Mouse (Mus musculus) lung, embryonic 15.5 days (tissue): ENCODE results near the gene Hist1h3f. TPM values are rescaled to one million over a fixed set of nuclear protein-coding genes. Genes with fewer than 3 reads are reported as not detected.

Experiments
- microRNA-seq: library from miRNA; unstranded; fragments of <30 nt; microRNA quantifications from one replicate; pipeline ENCODE4, GENCODE M21; 2016
- polyA plus RNA-seq: library from polyadenylated mRNA; unstranded; fragments of >200 nt; fragmentation: Nextera tagmentation; extraction: Ambion mirVana; gene quantifications from 2 replicates; pipeline ENCODE4 v1.2.1, GENCODE M21; 2015

The Hist1h3f gene
- polyA plus RNA-seq, 1 experiment from 2014 or later: 0.75 TPM

Small RNA genes lying within 50 kb of the gene (microRNA-seq; reads per million reads assigned to microRNA genes)
- not detected for gene Gm44297
- gene Gm44359: not detected
- gene Gm44394: not detected
- gene n-TStga1: 3.0 reads per million, percentile 12 among the genes with 10 or more reads in this experiment

Other genes with a start within 250 kb of the Hist1h3f start
- gene Zfp322a, start 174.8 kb upstream of the Hist1h3f start, polyA plus RNA-seq: 51.9 and 53.3 TPM in 2 replicates
- 13.6 and 14.2 TPM in 2 replicates for gene Abt1, start 120.2 kb upstream of the Hist1h3f start, polyA plus RNA-seq
- gene Btn1a1, start 78.2 kb upstream of the Hist1h3f start, polyA plus RNA-seq: 0.14 and 0.26 TPM in 2 replicates
- 0.16 and 0.21 TPM in 2 replicates for gene Btn2a2, start 55.2 kb upstream of the Hist1h3f start, polyA plus RNA-seq
- gene Hist1h4h, start 13.0 kb upstream of the Hist1h3f start, polyA plus RNA-seq: 6.9 and 8.1 TPM in 2 replicates
- 6.2 and 8.4 TPM in 2 replicates for gene Hist1h2af, start 10.1 kb upstream of the Hist1h3f start, polyA plus RNA-seq
- 9.5 and 10.8 TPM in 2 replicates for gene Hist1h3g, start 8.6 kb upstream of the Hist1h3f start, polyA plus RNA-seq
- 1.4 TPM in 2 replicates for gene Hist1h2bh, start 660 bp upstream of the Hist1h3f start, polyA plus RNA-seq
- 1.7 and 2.1 TPM in 2 replicates for gene Hist1h4f, start 7.6 kb downstream of the Hist1h3f start, polyA plus RNA-seq
- 0.78 and 0.86 TPM in 2 replicates for gene Hist1h1d, start 9.2 kb downstream of the Hist1h3f start, polyA plus RNA-seq
- 7.1 and 7.9 TPM in 2 replicates for gene Hist1h3e, start 18.3 kb downstream of the Hist1h3f start, polyA plus RNA-seq
- gene Hist1h2ae, start 27.2 kb downstream of the Hist1h3f start, polyA plus RNA-seq: 143 and 164 TPM in 2 replicates
- 14.5 and 17.7 TPM in 2 replicates for gene Hist1h2bg, start 27.3 kb downstream of the Hist1h3f start, polyA plus RNA-seq
- 10.1 and 10.2 TPM in 2 replicates for gene Hist1h2bf, start 30.1 kb downstream of the Hist1h3f start, polyA plus RNA-seq
- gene Hist1h2ad, start 30.3 kb downstream of the Hist1h3f start, polyA plus RNA-seq: 3.1 and 4.6 TPM in 2 replicates
- 9.4 and 10.2 TPM in 2 replicates for gene Hist1h3d, start 31.7 kb downstream of the Hist1h3f start, polyA plus RNA-seq
- 160 and 177 TPM in 2 replicates for gene Hist1h4d, start 37.5 kb downstream of the Hist1h3f start, polyA plus RNA-seq
- gene Hist1h2be, start 77.1 kb downstream of the Hist1h3f start, polyA plus RNA-seq: 2.5 and 3.6 TPM in 2 replicates
- 28.3 and 28.5 TPM in 2 replicates for gene Hist1h1e, start 78.5 kb downstream of the Hist1h3f start, polyA plus RNA-seq
- gene Hist1h2ac, start 139.9 kb downstream of the Hist1h3f start, polyA plus RNA-seq: 1.6 and 1.8 TPM in 2 replicates
- 60.8 and 63.6 TPM in 2 replicates for gene Hist1h2bc, start 140.1 kb downstream of the Hist1h3f start, polyA plus RNA-seq
- gene Hist1h1t, start 151.8 kb downstream of the Hist1h3f start, polyA plus RNA-seq: 0.22 and 0.35 TPM in 2 replicates
- gene Hist1h4c, start 154.4 kb downstream of the Hist1h3f start, polyA plus RNA-seq: 8.2 and 9.4 TPM in 2 replicates
- 8.6 and 10.8 TPM in 2 replicates for gene Hfe, start 166.8 kb downstream of the Hist1h3f start, polyA plus RNA-seq
- 36.2 and 37.0 TPM in 2 replicates for gene Hist1h1c, start 194.8 kb downstream of the Hist1h3f start, polyA plus RNA-seq
- gene Hist1h3c, start 201.6 kb downstream of the Hist1h3f start, polyA plus RNA-seq: 12.0 and 13.7 TPM in 2 replicates
- gene Hist1h2bb, start 202.7 kb downstream of the Hist1h3f start, polyA plus RNA-seq: 3.2 and 4.1 TPM in 2 replicates
- 74.3 and 83.5 TPM in 2 replicates for gene Hist1h2ab, start 207.1 kb downstream of the Hist1h3f start, polyA plus RNA-seq
- gene Hist1h3b, start 208.2 kb downstream of the Hist1h3f start, polyA plus RNA-seq: 12.0 and 18.6 TPM in 2 replicates
- 5.8 and 7.5 TPM in 2 replicates for gene Hist1h4b, start 213.0 kb downstream of the Hist1h3f start, polyA plus RNA-seq
- 0.69 TPM in 1 of 2 replicates, not detected in the other for gene Hist1h4a, start 217.2 kb downstream of the Hist1h3f start, polyA plus RNA-seq
- 8.3 and 8.5 TPM in 2 replicates for gene Hist1h3a, start 218.3 kb downstream of the Hist1h3f start, polyA plus RNA-seq
- 3.3 and 3.9 TPM in 2 replicates for gene Hist1h1a, start 219.6 kb downstream of the Hist1h3f start, polyA plus RNA-seq
- not detected in 2 replicates for gene Trim38, start 225.9 kb downstream of the Hist1h3f start, polyA plus RNA-seq